Mouse (Mus musculus) hindbrain, embryonic 11.5 days (tissue): ENCODE measurements around the gene Snx8. TPM values are rescaled to one million over a fixed set of nuclear protein-coding genes. Genes with fewer than 3 reads are reported as not detected.
A peak's percentile ranks its signal among the peaks of the same experiment; 100 is the strongest.

Experiments
- ATAC-seq: fragments of 200-750 bp; cut with Nextera tagmentation; 2 replicates; pipeline ENCODE4 v1.8.0; 2017; ENCODE audit warnings: mild to moderate bottlenecking, moderate TSS enrichment, moderate library complexity; ENCODE audit not compliant: low FRiP score
- DNase-seq: peaks from one replicate; pipeline ENCODE4 v3.0.0-alpha.2; 2015; ENCODE audit warnings: low spot score
- H3K27ac ChIP-seq: fragments of 300-500 bp; sonication (generic); 2 replicates; pipeline ENCODE4 v1.5.1; 2014; ENCODE audit warnings: mild to moderate bottlenecking, low read depth, low read length
- H3K27me3 ChIP-seq: fragments of 300-500 bp; sonication (generic); 2 replicates; pipeline ENCODE4 v1.6.1; 2014; ENCODE audit warnings: mild to moderate bottlenecking, low read length, moderate library complexity, mixed read lengths; ENCODE audit not compliant: control insufficient read depth, insufficient read depth
- H3K36me3 ChIP-seq: fragments of 300-500 bp; sonication (generic); 2 replicates; pipeline ENCODE4 v1.6.1; 2014; ENCODE audit warnings: mild to moderate bottlenecking, low read length, moderate library complexity, mixed read lengths; ENCODE audit not compliant: control insufficient read depth, insufficient read depth
- H3K4me1 ChIP-seq: fragments of 300-500 bp; sonication (generic); replicated peaks from 2 replicates; pipeline ENCODE4 v1.6.1; 2014; ENCODE audit warnings: low read length, mixed read lengths; ENCODE audit not compliant: control insufficient read depth, insufficient read depth
- H3K4me2 ChIP-seq: fragments of 300-500 bp; sonication (generic); replicated peaks from 2 replicates; pipeline ENCODE4 v1.6.1; 2014; ENCODE audit warnings: mild to moderate bottlenecking, low read depth, low read length
- H3K4me3 ChIP-seq: fragments of 300-500 bp; sonication (generic); 2 replicates; pipeline ENCODE4 v1.5.1; 2014; ENCODE audit warnings: low read depth, low read length
- H3K9ac ChIP-seq: fragments of 300-500 bp; sonication (generic); 2 replicates; pipeline ENCODE4 v1.6.1; 2014; ENCODE audit warnings: low read depth, low read length
- H3K9me3 ChIP-seq: fragments of 300-500 bp; sonication (generic); 2 replicates; pipeline ENCODE4 v1.6.1; 2016; ENCODE audit warnings: low read length; ENCODE audit not compliant: control insufficient read depth
- WGBS: fragments of 180-500 bp; shearing (Covaris S2); extraction: QIAGEN DNeasy Blood & Tissue Kit; methylation state at CpG from one replicate; pipeline ENCODE4 v1.1.7; 2014; 5-methylcytosine and 5-hydroxymethylcytosine counted together
- polyA plus RNA-seq: library from polyadenylated mRNA; unstranded; fragments of >200 nt; fragmentation: Nextera tagmentation; extraction: Ambion mirVana; gene quantifications from 2 replicates; pipeline ENCODE4 v1.2.1, GENCODE M21; 2014

Gene Snx8
- polyA plus RNA-seq, 1 experiment from 2014 or later, result 7.4 TPM

- H3K4me2 ChIP-seq, result no peak overlapping the region
Observed at GRCm38 (mm10) chr5:140411339-140411738, 22.3 kb upstream of the Snx8 start.

GRCm38 (mm10) chr5:140408801-140409200, 19.7 kb upstream of the Snx8 start:
- no peak overlapping the region for H3K27ac ChIP-seq
- no peaks in the 10 kb centered on the region for H3K4me1 ChIP-seq
- ATAC-seq (no peak), DNase-seq (no peak)
- H3K4me3 ChIP-seq, result no peak overlapping the region
- no peak overlapping the region for H3K4me2 ChIP-seq
- no peaks in the 10 kb centered on the region for H3K27me3 ChIP-seq
- no peaks in the 10 kb centered on the region for H3K36me3 ChIP-seq
- H3K9me3 ChIP-seq, result no peaks in the 10 kb centered on the region
- H3K9ac ChIP-seq, result no peak overlapping the region

More at GRCm38 (mm10) chr5:140411339-140411738, 22.3 kb upstream of the Snx8 start:
- peak; percentile 58 for DNase-seq
- no peaks in the 10 kb centered on the region for H3K27me3 ChIP-seq
- H3K9me3 ChIP-seq, result no peaks in the 10 kb centered on the region
- 37% methylated on average over 8 of the region's 8 CpGs for WGBS
- no peaks in the 10 kb centered on the region for H3K4me1 ChIP-seq
- no peak overlapping the region for H3K9ac ChIP-seq
- no peak for ATAC-seq
- H3K36me3 ChIP-seq, result no peaks in the 10 kb centered on the region
- H3K27ac ChIP-seq, result no peak overlapping the region
- H3K4me3 ChIP-seq, result no peak overlapping the region

- no peaks in the 10 kb centered on the region for H3K36me3 ChIP-seq
- H3K4me3 ChIP-seq, result no peak overlapping the region
- ATAC-seq, result no peak
- H3K4me2 ChIP-seq, result no peak overlapping the region
- no peak overlapping the region for H3K27ac ChIP-seq
- DNase-seq, result no peak
- WGBS, result 76% methylated on average over 6 of the region's 6 CpGs
- no peaks in the 10 kb centered on the region for H3K4me1 ChIP-seq
- no peak overlapping the region for H3K9ac ChIP-seq
- no peaks in the 10 kb centered on the region for H3K9me3 ChIP-seq
- H3K27me3 ChIP-seq, result no peaks in the 10 kb centered on the region
Observed at GRCm38 (mm10) chr5:140406666-140407065, 17.6 kb upstream of the Snx8 start.

GRCm38 (mm10) chr5:140405126-140405525, 16.1 kb upstream of the Snx8 start:
- Histone ChIP-seq H3K36me3 (no peaks in the 10 kb centered on the region), H3K27ac (no peak overlapping the region), H3K9me3 (no peaks in the 10 kb centered on the region), H3K9ac (no peak overlapping the region), H3K4me2 (no peak overlapping the region), H3K4me1 (no peaks in the 10 kb centered on the region), H3K4me3 (no peak overlapping the region), H3K27me3 (no peaks in the 10 kb centered on the region)
- DNase-seq (no peak), ATAC-seq (no peak)
- 73% methylated on average over 6 of the region's 6 CpGs for WGBS

GRCm38 (mm10) chr5:140402640-140403270, 13.7 kb upstream of the Snx8 start:
- Histone ChIP-seq H3K4me1 (no peaks in the 10 kb centered on the region), H3K27me3 (no peaks in the 10 kb centered on the region), H3K9ac (no peak overlapping the region), H3K27ac (no peak overlapping the region), H3K9me3 (no peaks in the 10 kb centered on the region), H3K4me3 (no peak overlapping the region), H3K36me3 (no peaks in the 10 kb centered on the region), H3K4me2 (no peak overlapping the region)
- ATAC-seq (no peak), DNase-seq (no peak)
- 85% methylated on average over 4 of the region's 4 CpGs for WGBS

GRCm38 (mm10) chr5:140396166-140396940, 7.3 kb upstream of the Snx8 start:
- H3K27me3 ChIP-seq, result no peaks in the 10 kb centered on the region
- no peaks in the 10 kb centered on the region for H3K36me3 ChIP-seq
- H3K4me1 ChIP-seq, result no peaks in the 10 kb centered on the region
- H3K9me3 ChIP-seq, result no peaks in the 10 kb centered on the region
- no peak overlapping the region for H3K27ac ChIP-seq
- no peak overlapping the region for H3K9ac ChIP-seq
- H3K4me3 ChIP-seq, result no peak overlapping the region
- ATAC-seq (no peak), DNase-seq (peak; percentile 25)
- no peak overlapping the region for H3K4me2 ChIP-seq
- WGBS, result 60% methylated on average over 8 of the region's 8 CpGs

GRCm38 (mm10) chr5:140392701-140393100, 3.6 kb upstream of the Snx8 start:
- DNase-seq (no peak), ATAC-seq (no peak)
- no peak overlapping the region for H3K27ac ChIP-seq
- no peak overlapping the region for H3K4me3 ChIP-seq
- no peaks in the 10 kb centered on the region for H3K27me3 ChIP-seq
- H3K4me1 ChIP-seq, result peaks cover 6% of the 10 kb centered on the region
- no peaks in the 10 kb centered on the region for H3K9me3 ChIP-seq
- no peak overlapping the region for H3K9ac ChIP-seq
- 89% methylated on average over 3 of the region's 3 CpGs for WGBS
- H3K36me3 ChIP-seq, result no peaks in the 10 kb centered on the region
- H3K4me2 ChIP-seq, result no peak overlapping the region

GRCm38 (mm10) chr5:140391981-140392380, 2.9 kb upstream of the Snx8 start:
- H3K4me2 ChIP-seq, result no peak overlapping the region
- H3K9ac ChIP-seq, result no peak overlapping the region
- no peak for DNase-seq
- no peaks in the 10 kb centered on the region for H3K27me3 ChIP-seq
- peaks cover 6% of the 10 kb centered on the region for H3K4me1 ChIP-seq
- no peaks in the 10 kb centered on the region for H3K36me3 ChIP-seq
- H3K4me3 ChIP-seq, result no peak overlapping the region
- no peak overlapping the region for H3K27ac ChIP-seq
- no peaks in the 10 kb centered on the region for H3K9me3 ChIP-seq
- WGBS, result 88% methylated on average over 5 of the region's 5 CpGs
- no peak for ATAC-seq

GRCm38 (mm10) chr5:140391435-140391834, 2.4 kb upstream of the Snx8 start:
- peaks cover 6% of the 10 kb centered on the region for H3K4me1 ChIP-seq

More at GRCm38 (mm10) chr5:140391435-140391834, 2.4 kb upstream of the Snx8 start:
- 63% methylated on average over 1 of the region's 1 CpGs for WGBS
- Histone ChIP-seq H3K4me2 (no peak overlapping the region), H3K36me3 (no peaks in the 10 kb centered on the region), H3K27ac (no peak overlapping the region), H3K27me3 (no peaks in the 10 kb centered on the region), H3K4me3 (no peak overlapping the region), H3K9ac (no peak overlapping the region), H3K9me3 (no peaks in the 10 kb centered on the region)
- DNase-seq (no peak), ATAC-seq (no peak)
